Mouse (Mus musculus) cerebellum, adult 11 months (tissue): Measurements from ENCODE around the gene Gm20911.
"Not testable (repeated sequence)": the region's sequence is repeated elsewhere in the genome, so short reads cannot be mapped to it uniquely, and the experiment has no call there.

Experiments
- DNase-seq: peaks from one replicate; pipeline ENCODE4 v3.0.0; 2022

Gm20911 gene

DNA sequence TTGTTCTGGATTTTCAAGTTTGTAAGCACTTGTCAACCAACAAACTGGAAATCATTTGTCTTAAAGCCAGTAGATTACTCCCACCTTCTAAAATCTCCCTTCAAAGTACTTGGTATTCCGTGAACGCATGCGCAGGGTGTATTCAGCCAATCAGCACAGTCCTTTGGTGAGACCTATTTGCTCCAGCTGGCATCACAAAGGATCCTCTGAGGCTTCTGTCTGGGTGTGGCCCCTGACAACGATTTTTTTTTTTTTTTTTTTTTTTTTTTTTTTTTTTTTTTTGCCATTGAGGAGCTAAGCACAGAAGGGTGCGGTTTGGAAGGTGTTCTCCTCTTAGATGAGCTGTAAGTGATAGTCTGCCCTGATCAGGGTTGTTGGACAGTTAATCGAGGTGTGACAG lies at the start of gene Gm20911:
Gm20911 (plus strand) TSS at position 301 of the 400 bp plus-strand sequence.
- DNase-seq = not testable (repeated sequence)
